Mouse (Mus musculus): ENCODE measurements at regions not wholly inside any gene's neighbourhood (a gene's known extent, or its start where the extent isn't known, plus 50 kb on each side); places are given as distances from the start of the nearest gene placed in this dataset.

DNA sequence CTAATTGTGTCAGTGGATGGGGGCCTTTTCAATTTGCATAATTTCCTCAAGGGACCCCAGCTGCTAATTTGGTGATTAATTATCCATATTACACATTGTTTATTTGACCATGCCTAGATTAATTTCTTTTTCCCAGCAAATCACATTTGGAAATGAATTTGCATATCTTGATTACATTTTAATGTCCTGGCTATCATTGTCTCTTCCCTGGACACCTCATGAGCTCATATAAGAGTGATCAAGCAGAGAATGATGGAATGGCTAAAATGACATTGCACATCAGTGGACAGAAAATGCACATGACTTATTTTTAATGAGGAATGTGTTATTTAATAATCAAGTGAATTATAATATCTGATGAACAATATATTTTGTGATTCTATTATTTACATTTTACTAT is 392.1 kb downstream of the Btg1 start:
- no peak for DNase-seq
- intact Hi-C loops (cut with DNase I; ENCODE audit: low total_unique reads): no loop called here

GRCm38 (mm10) chr10:97009859-97010258 is 393.1 kb downstream of the Btg1 start:
- intact Hi-C loops (cut with DNase I; ENCODE audit: low total_unique reads): no loop called here
- DNase-seq: no peak

- intact Hi-C loops (cut with DNase I; ENCODE audit: low total_unique reads): no loop called here
- no peak for DNase-seq
These were observed 401.8 kb downstream of the Btg1 start for GRCm38 (mm10) chr10:97018641-97019040.

DNA sequence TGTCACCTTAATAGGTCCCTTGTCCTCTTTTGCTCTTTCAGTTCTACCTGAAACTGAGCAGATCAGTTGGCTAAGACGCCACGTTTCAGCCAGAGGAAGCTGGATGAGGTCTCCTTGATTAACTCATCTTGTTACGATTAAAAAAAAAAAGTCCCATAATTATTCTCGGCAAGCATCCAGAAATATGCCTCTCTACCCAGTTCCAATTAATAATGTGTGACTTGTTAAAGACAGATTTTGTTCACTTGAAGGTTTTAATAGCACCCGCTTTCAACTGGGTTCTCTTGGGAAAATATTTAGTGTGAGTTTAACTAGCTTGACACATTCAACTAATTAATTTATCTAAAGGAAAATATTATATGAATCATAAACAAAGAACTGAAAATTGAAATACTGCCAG is 412.0 kb downstream of the Btg1 start:
- intact Hi-C loops (cut with DNase I; ENCODE audit: low total_unique reads): no loop called here
- DNase-seq: no peak

DNA sequence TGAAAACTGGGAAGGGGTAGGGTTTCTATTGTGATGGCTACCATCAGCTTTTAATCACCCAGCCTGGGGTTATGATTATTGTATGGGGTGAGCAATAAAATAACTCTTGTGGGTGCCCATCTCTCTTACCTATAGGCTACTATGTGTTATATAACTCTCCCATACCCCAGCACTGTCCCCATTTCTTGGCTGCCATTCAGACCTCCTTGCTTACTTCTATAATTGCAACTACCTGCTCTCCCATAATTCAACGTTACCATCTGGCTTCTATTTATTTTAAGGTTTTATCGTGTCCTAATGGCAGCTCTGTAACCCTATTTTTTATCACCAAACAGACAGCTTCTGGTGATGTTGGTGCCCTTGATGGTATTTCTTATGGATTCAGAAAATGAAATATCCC is 414.2 kb downstream of the Btg1 start:
- no peak for DNase-seq
- intact Hi-C loops (cut with DNase I; ENCODE audit: low total_unique reads): no loop called here

DNA sequence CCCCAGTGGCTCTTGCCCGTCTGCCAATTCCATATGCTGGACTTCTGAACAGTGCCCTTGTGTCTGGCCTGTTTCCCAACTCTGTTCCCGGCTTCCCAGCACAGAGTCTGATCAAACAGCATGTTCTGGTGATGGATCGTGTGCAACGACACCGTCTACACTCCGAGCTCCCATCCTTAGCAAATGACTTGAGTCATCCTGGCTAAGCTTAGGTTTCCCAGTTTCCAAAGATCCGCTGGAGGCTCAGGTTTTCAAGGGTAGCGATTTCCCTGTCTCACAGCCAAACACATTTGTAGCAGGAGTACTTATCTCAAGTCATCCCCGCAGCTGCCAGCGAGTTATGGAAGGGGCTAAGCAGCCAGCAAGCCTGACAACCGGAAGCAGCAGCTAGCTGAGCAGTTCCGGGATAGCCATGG is 418.6 kb downstream of the Btg1 start:
- intact Hi-C loops (cut with DNase I; ENCODE audit: low total_unique reads): no loop called here
- DNase-seq: peak; percentile 6

DNA sequence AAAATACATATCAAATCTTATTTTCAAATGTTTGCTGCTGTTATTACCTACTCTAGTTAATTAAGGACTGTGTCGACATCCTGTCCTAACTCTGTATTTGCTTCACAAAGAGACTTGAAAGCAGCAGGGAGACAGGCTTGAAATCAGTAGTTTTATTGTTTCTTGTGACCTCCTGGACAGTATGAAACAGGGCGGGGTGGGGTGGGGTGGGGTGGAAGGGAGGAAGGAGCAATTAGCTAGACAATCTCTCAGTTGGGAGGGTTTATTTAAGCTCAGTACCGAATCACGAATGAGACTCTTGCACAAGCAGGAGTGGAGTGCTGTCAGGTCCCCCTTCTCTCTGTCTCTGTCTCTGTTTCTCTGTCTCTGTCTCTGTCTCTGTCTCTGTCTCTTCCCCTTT is 421.2 kb downstream of the Btg1 start:
- DNase-seq: no peak
- intact Hi-C loops (cut with DNase I; ENCODE audit: low total_unique reads): no loop called here

GRCm38 (mm10) chr10:97047566-97047965 is 430.8 kb downstream of the Btg1 start:
- no peak for DNase-seq
- intact Hi-C loops (cut with DNase I; ENCODE audit: low total_unique reads): no loop called here

- no peak for DNase-seq
- intact Hi-C loops (cut with DNase I; ENCODE audit: low total_unique reads): no loop called here
These were observed 431.2 kb downstream of the Btg1 start for GRCm38 (mm10) chr10:97047996-97048395.

GRCm38 (mm10) chr10:97054472-97054871 is 424.9 kb upstream of the Dcn start:
- DNase-seq: no peak
- intact Hi-C loops (cut with DNase I; ENCODE audit: low total_unique reads): no loop called here

GRCm38 (mm10) chr10:97061961-97062360 is 417.4 kb upstream of the Dcn start:
- no peak for DNase-seq
- intact Hi-C loops (cut with DNase I; ENCODE audit: low total_unique reads): no loop called here

GRCm38 (mm10) chr10:97064546-97064945 is 414.9 kb upstream of the Dcn start:
- intact Hi-C loops (cut with DNase I; ENCODE audit: low total_unique reads): no loop called here
- DNase-seq: no peak

DNA sequence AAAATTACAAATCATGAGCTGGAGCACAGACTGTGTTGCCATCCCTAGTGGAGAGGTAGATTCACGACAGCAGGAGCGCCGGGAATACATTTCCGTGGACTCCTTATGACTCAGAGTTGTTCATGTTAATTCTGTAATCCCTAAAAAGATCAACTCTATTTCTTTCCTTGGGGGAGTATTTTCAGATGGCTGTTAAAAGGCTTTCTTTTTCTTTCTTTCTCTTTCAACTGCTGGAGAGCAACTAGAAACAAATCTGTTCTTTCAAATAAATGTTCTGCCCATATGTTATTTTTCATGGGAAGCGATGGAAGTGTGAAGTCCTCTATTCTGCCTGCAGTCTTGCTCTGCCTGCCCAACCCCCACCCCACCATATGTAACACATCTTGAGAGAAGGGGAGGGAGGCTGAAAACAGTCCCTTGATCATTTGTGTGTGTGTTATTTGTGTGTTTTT is 401.4 kb upstream of the Dcn start:
- no peak for DNase-seq

DNA sequence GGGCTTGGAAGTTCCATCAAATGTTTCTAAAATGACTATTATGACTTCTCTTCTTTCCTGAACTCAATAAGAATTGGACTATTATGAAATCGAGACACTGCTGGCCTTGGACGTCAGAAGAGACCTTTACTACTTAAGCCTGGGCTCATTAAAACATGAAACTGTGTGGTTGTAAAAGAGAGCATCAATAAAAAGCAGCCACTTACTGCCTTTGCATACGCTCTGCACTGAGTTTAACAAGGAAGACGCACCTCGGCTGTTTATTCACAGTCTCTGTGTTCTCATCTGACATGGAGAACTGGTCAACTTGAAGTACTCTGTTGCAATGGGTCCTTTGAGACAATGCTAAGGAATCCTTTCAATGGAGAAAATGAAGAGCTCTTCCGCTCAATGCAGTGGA is 399.8 kb upstream of the Dcn start:
- intact Hi-C loops (cut with DNase I; ENCODE audit: low total_unique reads): no loop called here
- DNase-seq: no peak

More for the DNA sequence above, 401.4 kb upstream of the Dcn start:
- intact Hi-C loops (cut with DNase I; ENCODE audit: low total_unique reads): no loop called here

GRCm38 (mm10) chr10:97087286-97087685 is 392.1 kb upstream of the Dcn start:
- no peak for DNase-seq
- intact Hi-C loops (cut with DNase I; ENCODE audit: low total_unique reads): no loop called here

DNA sequence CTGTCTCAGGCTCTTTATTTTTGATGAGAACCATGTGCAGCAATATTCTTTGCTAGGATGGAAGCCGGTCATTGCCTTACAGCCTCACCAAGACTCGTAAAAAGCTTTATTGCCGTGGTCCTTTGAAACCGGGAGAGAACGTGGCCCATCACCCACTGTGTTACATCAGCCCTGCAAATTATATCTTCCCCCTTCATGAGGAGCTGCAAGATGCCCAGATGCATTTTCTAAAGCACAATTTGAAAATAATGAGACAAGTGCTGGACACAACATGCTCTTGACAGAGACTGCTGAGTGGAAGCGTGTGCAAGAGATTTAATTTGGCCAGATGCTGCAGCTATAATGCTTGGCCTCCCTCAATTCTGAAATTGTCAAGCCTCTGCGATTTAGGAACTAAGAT is 389.2 kb upstream of the Dcn start:
- intact Hi-C loops (cut with DNase I; ENCODE audit: low total_unique reads): no loop called here
- no peak for DNase-seq

DNA sequence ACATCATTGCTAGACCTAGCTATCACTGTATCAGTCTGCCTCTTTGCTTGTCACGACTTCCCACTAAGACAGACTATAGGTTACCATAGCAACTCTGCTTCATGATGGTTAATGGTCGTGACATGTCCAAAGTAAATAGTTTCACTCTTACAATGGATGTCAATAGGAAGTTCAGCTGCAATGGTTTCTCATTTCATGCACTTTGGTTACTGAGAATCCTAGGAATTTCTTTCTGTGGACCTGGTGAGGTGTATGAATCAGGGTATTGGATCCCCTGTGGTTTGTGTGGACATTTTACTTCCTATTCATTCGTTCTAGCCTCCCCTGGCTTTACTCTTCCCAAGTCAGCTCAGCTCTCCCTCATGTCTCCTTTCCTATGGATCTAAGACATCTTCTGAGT is 385.5 kb upstream of the Dcn start:
- intact Hi-C loops (cut with DNase I; ENCODE audit: low total_unique reads): no loop called here
- DNase-seq: no peak

- intact Hi-C loops (cut with DNase I; ENCODE audit: low total_unique reads): no loop called here
- no peak for DNase-seq
These were observed 364.9 kb upstream of the Dcn start for GRCm38 (mm10) chr10:97114501-97114900.

DNA sequence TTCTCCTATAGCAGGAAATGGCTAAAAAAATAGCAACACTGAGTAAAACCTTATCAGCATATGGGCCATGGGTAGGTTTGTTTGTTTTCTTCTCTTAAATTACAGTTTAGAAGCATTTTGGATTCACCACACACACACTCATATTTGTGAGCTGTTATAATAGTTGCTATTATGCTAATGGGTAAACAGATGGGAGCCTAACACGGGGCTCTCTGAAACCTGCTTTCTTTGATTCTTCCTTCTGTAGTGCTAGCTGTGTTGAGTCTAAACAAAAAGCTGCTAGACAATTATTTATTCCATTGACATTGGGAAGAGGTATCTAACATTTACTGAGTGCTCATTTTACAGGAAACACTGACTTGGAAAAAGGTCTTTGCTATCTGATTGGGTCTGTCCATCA is 356.7 kb upstream of the Dcn start:
- DNase-seq: no peak
- intact Hi-C loops (cut with DNase I; ENCODE audit: low total_unique reads): no loop called here

GRCm38 (mm10) chr10:97141561-97141960 is 337.8 kb upstream of the Dcn start:
- no peak for DNase-seq
- intact Hi-C loops (cut with DNase I; ENCODE audit: low total_unique reads): no loop called here

GRCm38 (mm10) chr10:97158561-97159395 is 320.6 kb upstream of the Dcn start:
- no peak for DNase-seq
- intact Hi-C loops (cut with DNase I; ENCODE audit: low total_unique reads): loop anchor here (10.0 kb wide), 1 partner anchor 944 kb away; no protein-coding TSS in a partner anchor

DNA sequence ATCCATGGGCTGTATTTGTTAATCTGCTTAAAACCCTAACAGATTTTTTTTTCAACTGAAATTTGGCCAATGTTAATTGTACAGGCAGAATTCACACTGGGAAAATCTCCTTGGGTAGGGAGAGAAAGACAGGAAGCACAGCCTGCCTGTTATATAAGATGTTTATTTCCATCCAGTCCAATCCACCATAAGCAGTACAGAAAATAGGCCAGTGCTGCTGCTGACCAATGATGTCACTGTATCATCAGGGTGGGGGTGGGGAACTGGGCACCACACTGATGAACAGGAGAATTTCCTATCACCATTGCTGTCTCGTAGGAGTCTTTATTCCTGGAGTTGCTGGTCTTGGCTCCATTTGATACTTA is 320.0 kb upstream of the Dcn start:
- no peak for DNase-seq
- intact Hi-C loops (cut with DNase I; ENCODE audit: low total_unique reads): loop anchor here (10.0 kb wide), 1 partner anchor 945 kb away; no protein-coding TSS in a partner anchor

Measured in gastrocnemius, postnatal 14 days (tissue).